Mouse (Mus musculus) thymus, postnatal 36 days (tissue): Measurements from ENCODE around the gene Slc25a3.

ENCODE experiments used
- DNase-seq, 2 experiments: peaks; one replicate each; pipeline ENCODE4 v3.0.0; 2022; ENCODE audit warnings: mixed read lengths in 2 of 2

Slc25a3 gene

GRCm38 (mm10) chr10:91141564-91141963, 17.7 kb upstream of the Slc25a3 start:
- no peak for DNase-seq

- DNase-seq: no peak
These were observed 15.4 kb upstream of the Slc25a3 start for GRCm38 (mm10) chr10:91139148-91139766.

- no peak for DNase-seq
These were observed 14.5 kb upstream of the Slc25a3 start for GRCm38 (mm10) chr10:91138317-91138716.

GRCm38 (mm10) chr10:91137400-91137799, 13.5 kb upstream of the Slc25a3 start:
- no peak for DNase-seq

GRCm38 (mm10) chr10:91135302-91135972, 11.6 kb upstream of the Slc25a3 start:
- no peak for DNase-seq

- no peak for DNase-seq
These were observed 7.7 kb upstream of the Slc25a3 start for GRCm38 (mm10) chr10:91131565-91131964.

GRCm38 (mm10) chr10:91130792-91131191, 6.9 kb upstream of the Slc25a3 start:
- DNase-seq: no peak

GRCm38 (mm10) chr10:91128551-91129160, 4.8 kb upstream of the Slc25a3 start:
- no peak for DNase-seq

GRCm38 (mm10) chr10:91127395-91127794, 3.5 kb upstream of the Slc25a3 start:
- no peak for DNase-seq

- DNase-seq: no peak
These were observed 2.9 kb upstream of the Slc25a3 start for GRCm38 (mm10) chr10:91126618-91127355.

GRCm38 (mm10) chr10:91123281-91123827, 505 bp downstream of the Slc25a3 start:
- DNase-seq: no peak

- DNase-seq: no peak
These were observed 1.2 kb downstream of the Slc25a3 start for GRCm38 (mm10) chr10:91122646-91123045.

- DNase-seq: peak in 1 of 2 experiments; percentile 9
These were observed 6.9 kb downstream of the Slc25a3 start for GRCm38 (mm10) chr10:91116958-91117357.

GRCm38 (mm10) chr10:91109841-91110240, 14.0 kb downstream of the Slc25a3 start:
- no peak for DNase-seq

- no peak for DNase-seq
These were observed 17.9 kb downstream of the Slc25a3 start for GRCm38 (mm10) chr10:91105981-91106380.

GRCm38 (mm10) chr10:91102799-91103590, 20.9 kb downstream of the Slc25a3 start:
- no peak for DNase-seq

GRCm38 (mm10) chr10:91101936-91102335, 21.9 kb downstream of the Slc25a3 start:
- no peak for DNase-seq

GRCm38 (mm10) chr10:91100101-91100500, 23.8 kb downstream of the Slc25a3 start:
- no peak for DNase-seq

- no peak for DNase-seq
These were observed 25.8 kb downstream of the Slc25a3 start for GRCm38 (mm10) chr10:91098056-91098455.

GRCm38 (mm10) chr10:91094251-91095104, 29.4 kb downstream of the Slc25a3 start:
- DNase-seq: no peak

- DNase-seq: no peak
These were observed 31.0 kb downstream of the Slc25a3 start for GRCm38 (mm10) chr10:91092812-91093211.
